Mouse (Mus musculus) myocyte (in vitro differentiated cells): ENCODE data around the gene Ulk4.

Source experiments
- MAX ChIP-seq: IDR thresholded peaks from one replicate; pipeline ENCODE4 v1.6.1; 2011; ENCODE audit warnings: low read depth, mild to moderate bottlenecking, control low read depth
- SRF ChIP-seq: IDR thresholded peaks from one replicate; pipeline ENCODE4 v1.6.1; 2011; ENCODE audit warnings: low read depth; ENCODE audit not compliant: control insufficient read depth, insufficient read length
- TCF12 ChIP-seq: IDR thresholded peaks from one replicate; pipeline ENCODE4 v1.6.1; 2011; ENCODE audit warnings: mild to moderate bottlenecking, control low read depth; ENCODE audit not compliant: poor library complexity, insufficient read depth, severe bottlenecking
- USF1 ChIP-seq: IDR thresholded peaks from one replicate; pipeline ENCODE4 v1.6.1; 2011; ENCODE audit warnings: low read depth, mild to moderate bottlenecking, control low read depth, moderate library complexity

GRCm38 (mm10) chr9:121286325-121286901, 9.4 kb upstream of the Ulk4 start:
- TF ChIP-seq TCF12 (no peak), MAX (no peak), USF1 (no peak), SRF (no peak)
